Mouse (Mus musculus) embryonic fibroblast, embryonic 13.5 days (primary cell): Measurements from ENCODE around the gene Jarid2.

Experiments
- CTCF ChIP-seq: IDR thresholded peaks from 2 replicates; pipeline ENCODE4 v1.5.1; 2011; ENCODE audit warnings: mild to moderate bottlenecking, control low read depth, low read length, moderate library complexity, borderline replicate concordance; ENCODE audit not compliant: insufficient read depth
- POLR2A ChIP-seq: IDR thresholded peaks from 2 replicates; pipeline ENCODE4 v1.6.1; 2011; ENCODE audit warnings: low read depth, mild to moderate bottlenecking, control low read depth, low read length, moderate library complexity

DNA sequence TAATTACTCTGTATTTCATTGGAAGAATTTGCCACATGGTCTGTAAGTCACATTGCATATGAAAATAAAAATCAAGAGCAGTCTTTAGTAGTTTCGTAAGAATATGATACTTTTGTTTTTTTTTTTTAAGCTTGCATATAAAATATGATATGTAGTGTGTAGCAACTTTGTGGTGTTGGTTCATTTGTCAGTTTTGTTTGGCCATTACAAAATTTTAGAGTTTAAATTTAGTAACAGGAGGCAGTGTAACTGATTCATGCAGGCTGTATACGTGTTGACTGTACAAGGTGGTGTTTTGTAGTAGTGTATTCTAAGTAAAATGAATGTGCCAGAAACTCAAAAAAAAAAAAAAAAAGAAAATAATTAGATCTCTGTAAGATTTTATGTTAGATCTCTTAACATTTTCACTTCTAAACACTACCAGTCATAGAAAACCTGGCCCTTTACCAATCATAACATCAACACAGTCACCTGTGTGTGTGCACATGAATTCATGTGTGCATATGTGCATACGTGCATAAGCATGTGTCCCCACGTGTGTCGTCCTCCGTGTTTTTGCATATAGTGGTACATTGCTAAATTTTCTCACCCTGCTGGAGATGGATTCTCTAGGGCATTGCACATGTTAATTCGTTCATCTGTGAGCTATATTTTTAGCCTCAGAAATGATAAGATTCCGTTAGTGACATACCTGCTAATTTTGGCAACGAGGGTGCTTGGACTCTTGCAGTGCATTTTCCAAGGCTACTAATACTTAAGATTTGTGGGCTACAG, 59.3 kb downstream of the Jarid2 start:
- TF ChIP-seq POLR2A (no peak), CTCF (no peak)
